Mouse (Mus musculus): ENCODE results near the gene Stxbp5. TPM values are rescaled to one million over a fixed set of nuclear protein-coding genes. Genes with fewer than 3 reads are reported as not detected.

The Stxbp5 gene
- polyA plus RNA-seq, 1 experiment = 10.6 TPM

- no peak for TF ChIP-seq GATA1 (IDR thresholded peaks at IDR 0.05; ENCODE audit: low read length)
Observed at GRCm38 (mm10) chr10:9875905-9876304, 25.0 kb downstream of the Stxbp5 start.

- TF ChIP-seq GATA1 (IDR thresholded peaks at IDR 0.05; ENCODE audit: low read length) = no peak
Observed at GRCm38 (mm10) chr10:9872143-9872542, 28.7 kb downstream of the Stxbp5 start.

- no peak for TF ChIP-seq GATA1 (IDR thresholded peaks at IDR 0.05; ENCODE audit: low read length)
Observed at GRCm38 (mm10) chr10:9866793-9867579, 33.9 kb downstream of the Stxbp5 start.

- TF ChIP-seq GATA1 (IDR thresholded peaks at IDR 0.05; ENCODE audit: low read length) = no peak
Observed at GRCm38 (mm10) chr10:9860022-9860421, 40.9 kb downstream of the Stxbp5 start.

- no peak for TF ChIP-seq GATA1 (IDR thresholded peaks at IDR 0.05; ENCODE audit: low read length)
Observed at GRCm38 (mm10) chr10:9859476-9859875, 41.4 kb downstream of the Stxbp5 start.

- no peak for TF ChIP-seq GATA1 (IDR thresholded peaks at IDR 0.05; ENCODE audit: low read length)
Observed at GRCm38 (mm10) chr10:9857850-9858249, 43.0 kb downstream of the Stxbp5 start.

GRCm38 (mm10) chr10:9856792-9857191, 44.1 kb downstream of the Stxbp5 start:
- TF ChIP-seq GATA1 (IDR thresholded peaks at IDR 0.05; ENCODE audit: low read length) = no peak

- no peak for TF ChIP-seq GATA1 (IDR thresholded peaks at IDR 0.05; ENCODE audit: low read length)
Observed at GRCm38 (mm10) chr10:9846408-9846807, 54.5 kb downstream of the Stxbp5 start.

GRCm38 (mm10) chr10:9839408-9839807, 61.5 kb downstream of the Stxbp5 start:
- no peak for TF ChIP-seq GATA1 (IDR thresholded peaks at IDR 0.05; ENCODE audit: low read length)

GRCm38 (mm10) chr10:9834986-9835385, 65.9 kb downstream of the Stxbp5 start:
- no peak for TF ChIP-seq GATA1 (IDR thresholded peaks at IDR 0.05; ENCODE audit: low read length)

GRCm38 (mm10) chr10:9832937-9833336, 67.9 kb downstream of the Stxbp5 start:
- no peak for TF ChIP-seq GATA1 (IDR thresholded peaks at IDR 0.05; ENCODE audit: low read length)

- TF ChIP-seq GATA1 (IDR thresholded peaks at IDR 0.05; ENCODE audit: low read length) = no peak
Observed at GRCm38 (mm10) chr10:9829744-9830143, 71.1 kb downstream of the Stxbp5 start.

GRCm38 (mm10) chr10:9821299-9821698, 79.6 kb downstream of the Stxbp5 start:
- TF ChIP-seq GATA1 (IDR thresholded peaks at IDR 0.05; ENCODE audit: low read length) = no peak

GRCm38 (mm10) chr10:9818574-9818973, 82.3 kb downstream of the Stxbp5 start:
- TF ChIP-seq GATA1 (IDR thresholded peaks at IDR 0.05; ENCODE audit: low read length) = no peak

GRCm38 (mm10) chr10:9813926-9814325, 87.0 kb downstream of the Stxbp5 start:
- no peak for TF ChIP-seq GATA1 (IDR thresholded peaks at IDR 0.05; ENCODE audit: low read length)

- TF ChIP-seq GATA1 (IDR thresholded peaks at IDR 0.05; ENCODE audit: low read length) = no peak
Observed at GRCm38 (mm10) chr10:9807596-9807995, 93.3 kb downstream of the Stxbp5 start.

GRCm38 (mm10) chr10:9805341-9805740, 95.5 kb downstream of the Stxbp5 start:
- no peak for TF ChIP-seq GATA1 (IDR thresholded peaks at IDR 0.05; ENCODE audit: low read length)
